Mouse (Mus musculus): ENCODE data around the gene Ggn.

DNA sequence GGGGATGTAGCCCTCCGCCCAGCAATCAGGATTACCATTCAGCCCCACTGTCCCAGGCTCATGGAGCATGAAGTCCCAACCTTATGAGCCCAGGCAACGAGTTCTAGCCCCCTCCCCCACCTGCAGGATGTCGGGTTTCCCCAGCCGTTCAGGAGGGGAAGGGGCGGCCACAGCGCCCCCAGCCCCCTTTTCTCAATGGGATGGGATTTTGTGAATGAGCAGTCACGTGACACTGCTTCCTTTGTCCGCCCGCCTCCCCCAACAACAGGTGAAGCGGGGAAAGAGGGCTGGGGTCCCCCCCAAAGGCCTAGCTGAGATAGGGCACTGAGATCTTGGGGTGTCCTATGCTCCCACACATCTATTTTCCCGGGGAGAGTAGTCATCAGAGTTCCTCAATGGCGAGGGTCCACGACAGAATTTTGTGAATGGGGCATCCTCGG, 1.2 kb upstream of the Ggn start:
- no peak for TF ChIP-seq TAL1 (IDR thresholded peaks at IDR 0.05; ENCODE audit: low read length)
- no peak for TF ChIP-seq JUND (IDR thresholded peaks at IDR 0.05; ENCODE audit: low read depth, low read length)
- no peak for TF ChIP-seq GATA1 (IDR thresholded peaks at IDR 0.05; ENCODE audit: low read depth, low read length)
- TF ChIP-seq USF1 (IDR thresholded peaks at IDR 0.05; ENCODE audit: low read depth, low read length), result peak; percentile 76
- TF ChIP-seq EP300 (IDR thresholded peaks at IDR 0.05; ENCODE audit: low read depth in 1 of 2, low read length in 2 of 2), result no peak
- TF ChIP-seq CTCF (IDR thresholded peaks at IDR 0.05 in 2 of 3, conservative IDR thresholded peaks at IDR 0.05 in 1 of 3; ENCODE audit: control insufficient read depth in 1 of 3, insufficient read depth in 1 of 3, low read depth in 2 of 3, low read length in 3 of 3, poor library complexity in 1 of 3, severe bottlenecking in 1 of 3), result no peak
- TF ChIP-seq ZNF384 (IDR thresholded peaks at IDR 0.05; ENCODE audit: low read depth, low read length), result no peak
- no peak for TF ChIP-seq ZC3H11A (IDR thresholded peaks at IDR 0.05; ENCODE audit: low read depth, low read length)
- no peak for TF ChIP-seq RCOR1 (IDR thresholded peaks at IDR 0.05; ENCODE audit: low read depth, low read length)
- TF ChIP-seq USF2 (IDR thresholded peaks at IDR 0.05; ENCODE audit: borderline replicate concordance in 1 of 2, insufficient read depth in 1 of 2, low read depth in 1 of 2, low read length in 2 of 2), result peak in 1 of 2 experiments; percentile 23; a peak in 1 of 4 replicates
- TF ChIP-seq TBP (IDR thresholded peaks at IDR 0.05; ENCODE audit: low read depth, low read length), result no peak
- no peak for TF ChIP-seq TCF12 (IDR thresholded peaks at IDR 0.05; ENCODE audit: low read depth, low read length)
- no peak for TF ChIP-seq POLR2A (IDR thresholded peaks at IDR 0.05; ENCODE audit: control insufficient read depth in 1 of 2, insufficient read depth in 1 of 2, low read depth in 1 of 2, low read length in 2 of 2, poor library complexity in 1 of 2)

Data from MEL (cell line).